Mouse (Mus musculus) midbrain, embryonic 15.5 days (tissue): Measurements from ENCODE around the gene Slc36a1. TPM values are rescaled to one million over a fixed set of nuclear protein-coding genes. Genes with fewer than 3 reads are reported as not detected.

Source experiments
- ATAC-seq: fragments of 200-750 bp; cut with Nextera tagmentation; replicated peaks from 2 replicates; pipeline ENCODE4 v1.8.0; 2017; ENCODE audit warnings: moderate TSS enrichment
- H3K27ac ChIP-seq: fragments of 300-500 bp; sonication (generic); 2 replicates; pipeline ENCODE4 v1.5.1; 2015; ENCODE audit warnings: mild to moderate bottlenecking, inconsistent platforms
- H3K27me3 ChIP-seq: fragments of 300-500 bp; sonication (generic); replicated peaks from 2 replicates; pipeline ENCODE4 v1.6.1; 2015; ENCODE audit warnings: inconsistent platforms
- H3K36me3 ChIP-seq: fragments of 300-500 bp; sonication (generic); replicated peaks from 2 replicates; pipeline ENCODE4 v1.6.1; 2015; ENCODE audit warnings: inconsistent platforms
- H3K4me1 ChIP-seq: fragments of 300-500 bp; sonication (generic); 2 replicates; pipeline ENCODE4 v1.6.1; 2015; ENCODE audit warnings: inconsistent platforms
- H3K4me2 ChIP-seq: fragments of 300-500 bp; sonication (generic); 2 replicates; pipeline ENCODE4 v1.6.1; 2015; ENCODE audit warnings: inconsistent platforms, mild to moderate bottlenecking, moderate library complexity
- H3K4me3 ChIP-seq: fragments of 300-500 bp; sonication (generic); 2 replicates; pipeline ENCODE4 v1.5.1; 2015; ENCODE audit warnings: mild to moderate bottlenecking, inconsistent platforms
- H3K9ac ChIP-seq: fragments of 300-500 bp; sonication (generic); 2 replicates; pipeline ENCODE4 v1.6.1; 2015; ENCODE audit warnings: mild to moderate bottlenecking, inconsistent platforms
- H3K9me3 ChIP-seq: fragments of 300-500 bp; sonication (generic); 2 replicates; pipeline ENCODE4 v1.6.1; 2016; ENCODE audit warnings: inconsistent platforms
- WGBS: fragments of 180-500 bp; shearing (Covaris S2); methylation state at CpG from one replicate; pipeline ENCODE4 v1.1.7; 2015; ENCODE audit warnings: mixed read lengths; 5-methylcytosine and 5-hydroxymethylcytosine counted together
- polyA plus RNA-seq: library from polyadenylated mRNA; unstranded; fragments of >200 nt; fragmentation: Nextera tagmentation; extraction: Ambion mirVana; gene quantifications from 2 replicates; pipeline ENCODE4 v1.2.1, GENCODE M21; 2015

Gene Slc36a1
- polyA plus RNA-seq, 1 experiment from 2014 or later, result 3.9 TPM

DNA sequence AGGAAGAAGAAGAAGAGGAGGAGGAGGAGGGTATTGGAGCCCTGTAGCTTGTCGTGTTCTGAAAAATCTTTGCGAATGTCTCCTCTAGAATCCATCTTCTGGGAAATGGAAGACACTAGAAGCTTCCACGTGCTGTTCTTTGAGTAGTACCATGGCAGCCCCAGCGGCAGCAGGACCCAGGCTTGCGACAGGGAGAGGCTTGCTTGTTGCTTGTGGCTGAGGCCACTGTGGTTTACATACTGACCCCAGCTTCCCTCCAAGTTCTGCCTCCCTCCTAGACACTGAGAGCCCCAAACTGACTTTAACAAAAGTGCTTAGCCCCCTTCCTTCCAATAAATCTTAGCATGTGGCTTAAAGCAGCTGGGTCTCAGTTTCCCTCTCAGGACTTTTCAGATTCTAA, 19.9 kb upstream of the Slc36a1 start:
- no peak overlapping the region for H3K4me3 ChIP-seq
- no peaks in the 10 kb centered on the region for H3K9me3 ChIP-seq
- no peak for ATAC-seq
- H3K27me3 ChIP-seq, result no peaks in the 10 kb centered on the region
- WGBS, result 83% methylated on average over 5 of the region's 5 CpGs
- no peak overlapping the region for H3K4me2 ChIP-seq
- H3K27ac ChIP-seq, result no peak overlapping the region
- no peaks in the 10 kb centered on the region for H3K4me1 ChIP-seq
- no peaks in the 10 kb centered on the region for H3K36me3 ChIP-seq
- no peak overlapping the region for H3K9ac ChIP-seq

DNA sequence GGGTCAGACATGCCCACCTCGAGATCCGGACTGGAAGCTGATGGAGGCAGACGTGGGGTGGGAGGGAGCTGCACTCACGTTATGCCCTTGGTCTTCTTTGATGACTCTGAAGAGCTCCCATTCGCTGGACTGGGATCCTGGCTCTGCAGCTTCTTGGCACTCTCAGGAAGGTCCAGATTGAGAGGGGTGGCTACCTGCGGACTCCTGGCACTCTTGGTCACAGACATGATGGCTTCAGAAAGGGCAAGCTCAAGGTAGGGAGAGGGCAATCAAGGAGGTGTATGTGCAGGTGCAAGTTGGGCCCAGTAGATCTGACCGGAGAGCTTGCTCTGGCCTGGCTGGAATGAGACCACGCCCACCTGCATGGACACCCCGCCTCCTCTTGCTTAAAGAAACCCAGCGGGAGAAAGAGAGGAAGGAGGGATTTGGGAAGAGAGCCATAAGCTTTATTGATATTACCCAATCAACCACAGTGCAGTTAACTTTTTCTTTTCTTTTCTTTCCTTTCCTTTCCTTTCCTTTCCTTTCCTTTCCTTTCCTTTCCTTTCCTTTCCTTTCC, 19.3 kb upstream of the Slc36a1 start, which contains the start of gene Slc36a2:
Slc36a2 (minus strand) TSS at position 345 of the 559 bp plus-strand sequence.
- ATAC-seq, result no peak
- 25% methylated on average over 10 of the region's 10 CpGs for WGBS
- Histone ChIP-seq H3K36me3 (no peaks in the 10 kb centered on the region), H3K9me3 (no peaks in the 10 kb centered on the region), H3K4me2 (no peak within 1 kb of the TSS), H3K4me1 (no peaks in the 10 kb centered on the region), H3K9ac (no peak within 1 kb of the TSS), H3K27me3 (no peaks in the 10 kb centered on the region), H3K27ac (no peak within 1 kb of the TSS), H3K4me3 (no peak within 1 kb of the TSS)

DNA sequence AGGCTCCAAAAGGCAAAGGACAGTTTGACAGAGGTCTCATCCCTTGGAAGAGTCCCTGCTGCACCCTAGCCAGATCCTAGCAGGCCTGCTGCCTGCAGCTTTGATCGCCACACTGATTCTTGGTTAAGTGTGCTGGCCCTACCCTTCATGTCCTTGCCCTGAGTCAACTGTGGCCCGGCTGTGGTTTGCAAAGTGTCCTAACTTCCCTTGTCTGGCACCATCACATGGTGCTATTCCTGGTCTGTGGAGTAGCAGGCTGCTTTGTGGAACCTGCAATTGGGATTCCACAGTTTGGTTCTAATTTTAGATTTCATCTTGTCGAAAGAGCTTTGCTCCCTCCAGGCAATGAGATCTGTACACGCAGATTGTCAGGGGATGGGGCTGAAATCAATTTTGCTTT, 16.9 kb upstream of the Slc36a1 start:
- Histone ChIP-seq H3K4me2 (no peak overlapping the region), H3K27me3 (no peaks in the 10 kb centered on the region), H3K36me3 (no peaks in the 10 kb centered on the region), H3K4me1 (no peaks in the 10 kb centered on the region), H3K4me3 (no peak overlapping the region), H3K27ac (no peak overlapping the region), H3K9me3 (no peaks in the 10 kb centered on the region), H3K9ac (no peak overlapping the region)
- 83% methylated on average over 4 of the region's 4 CpGs for WGBS
- no peak for ATAC-seq

- Histone ChIP-seq H3K36me3 (no peaks in the 10 kb centered on the region), H3K4me1 (no peaks in the 10 kb centered on the region), H3K27ac (no peak overlapping the region), H3K4me3 (no peak overlapping the region), H3K27me3 (no peaks in the 10 kb centered on the region), H3K4me2 (no peak overlapping the region), H3K9me3 (no peaks in the 10 kb centered on the region), H3K9ac (no peak overlapping the region)
- no peak for ATAC-seq
- WGBS, result 87% methylated on average over 6 of the region's 6 CpGs
Observed at GRCm38 (mm10) chr11:55187777-55188176, 16.4 kb upstream of the Slc36a1 start.

DNA sequence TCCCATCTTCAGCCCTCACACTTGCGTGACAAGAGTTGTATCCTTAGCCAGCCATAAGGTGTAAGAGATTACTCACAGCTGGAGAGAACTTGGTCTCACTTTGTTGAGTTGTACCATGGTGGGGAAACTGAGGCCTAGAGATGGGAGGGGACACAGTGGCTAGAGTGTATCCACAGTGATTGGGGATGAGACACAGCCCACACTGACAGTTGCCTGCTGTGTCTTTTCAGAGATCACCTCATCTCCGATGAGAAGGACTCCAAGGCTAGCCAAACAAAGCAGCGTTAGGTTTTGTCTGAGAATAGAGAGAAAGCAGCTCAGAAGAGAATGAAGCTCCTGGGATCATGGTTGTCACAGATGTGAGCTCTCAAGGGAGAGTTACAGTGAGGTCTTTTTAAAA, 13.9 kb upstream of the Slc36a1 start:
- H3K9me3 ChIP-seq, result no peaks in the 10 kb centered on the region
- no peaks in the 10 kb centered on the region for H3K27me3 ChIP-seq
- H3K36me3 ChIP-seq, result no peaks in the 10 kb centered on the region
- no peaks in the 10 kb centered on the region for H3K4me1 ChIP-seq
- H3K4me3 ChIP-seq, result no peak overlapping the region
- no peak overlapping the region for H3K4me2 ChIP-seq
- ATAC-seq, result no peak
- WGBS, result 84% methylated on average over 3 of the region's 3 CpGs
- H3K9ac ChIP-seq, result no peak overlapping the region
- H3K27ac ChIP-seq, result no peak overlapping the region

DNA sequence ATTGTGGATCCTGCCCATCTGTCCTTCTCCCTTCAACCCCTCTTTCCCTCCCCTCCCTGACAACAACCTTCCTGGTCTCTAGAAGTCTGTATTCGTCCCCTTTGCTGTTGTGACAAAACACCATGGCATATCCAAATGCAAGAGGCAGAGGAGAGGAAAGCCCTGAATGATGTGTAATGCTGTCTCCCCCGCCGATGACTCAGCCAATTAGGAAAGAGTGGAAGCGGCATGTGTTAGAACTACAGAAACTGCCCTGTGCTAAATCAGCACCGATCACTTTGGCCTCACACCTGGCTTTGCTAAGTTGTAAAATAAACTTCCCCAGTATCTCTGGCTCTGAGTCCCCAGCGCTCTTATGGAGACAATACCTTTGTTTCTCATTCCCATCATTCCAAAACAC, 7.1 kb upstream of the Slc36a1 start:
- no peaks in the 10 kb centered on the region for H3K9me3 ChIP-seq
- H3K36me3 ChIP-seq, result no peaks in the 10 kb centered on the region
- no peaks in the 10 kb centered on the region for H3K4me1 ChIP-seq
- no peaks in the 10 kb centered on the region for H3K27me3 ChIP-seq
- H3K27ac ChIP-seq, result no peak overlapping the region
- no peak overlapping the region for H3K4me3 ChIP-seq
- WGBS, result 72% methylated on average over 6 of the region's 6 CpGs
- H3K9ac ChIP-seq, result no peak overlapping the region
- no peak for ATAC-seq
- H3K4me2 ChIP-seq, result no peak overlapping the region

- no peaks in the 10 kb centered on the region for H3K27me3 ChIP-seq
- no peaks in the 10 kb centered on the region for H3K9me3 ChIP-seq
- no peaks in the 10 kb centered on the region for H3K4me1 ChIP-seq
- 85% methylated on average over 8 of the region's 8 CpGs for WGBS
- H3K36me3 ChIP-seq, result no peaks in the 10 kb centered on the region
- no peak overlapping the region for H3K27ac ChIP-seq
- H3K4me2 ChIP-seq, result no peak overlapping the region
- H3K9ac ChIP-seq, result no peak overlapping the region
- ATAC-seq, result no peak
- no peak overlapping the region for H3K4me3 ChIP-seq
Observed at GRCm38 (mm10) chr11:55197740-55198510, 6.2 kb upstream of the Slc36a1 start.

GRCm38 (mm10) chr11:55204602-55205001, 452 bp downstream of the Slc36a1 start:
- 4% methylated on average over 17 of the region's 17 CpGs for WGBS
- H3K4me1 ChIP-seq, result peaks cover 21% of the 10 kb centered on the region
- no peaks in the 10 kb centered on the region for H3K9me3 ChIP-seq
- peak overlapping the region; percentile 72 for H3K4me3 ChIP-seq
- H3K36me3 ChIP-seq, result no peaks in the 10 kb centered on the region
- ATAC-seq, result peak; percentile 43; the same call in 1 of the 2 replicates
- H3K27me3 ChIP-seq, result no peaks in the 10 kb centered on the region
- peak overlapping the region; percentile 57 for H3K27ac ChIP-seq
- H3K9ac ChIP-seq, result peak overlapping the region; percentile 78
- H3K4me2 ChIP-seq, result peak overlapping the region; percentile 97

GRCm38 (mm10) chr11:55208001-55208690, 4.0 kb downstream of the Slc36a1 start:
- Histone ChIP-seq H3K27ac (no peak overlapping the region), H3K27me3 (no peaks in the 10 kb centered on the region), H3K36me3 (no peaks in the 10 kb centered on the region), H3K9ac (no peak overlapping the region), H3K9me3 (no peaks in the 10 kb centered on the region), H3K4me1 (peaks cover 21% of the 10 kb centered on the region), H3K4me2 (no peak overlapping the region), H3K4me3 (no peak overlapping the region)
- no peak for ATAC-seq
- WGBS, result 71% methylated on average over 6 of the region's 6 CpGs

- H3K36me3 ChIP-seq, result no peaks in the 10 kb centered on the region
- no peak overlapping the region for H3K27ac ChIP-seq
- no peaks in the 10 kb centered on the region for H3K27me3 ChIP-seq
- no peak for ATAC-seq
- no peak overlapping the region for H3K4me3 ChIP-seq
- peaks cover 21% of the 10 kb centered on the region for H3K4me1 ChIP-seq
- no peak overlapping the region for H3K9ac ChIP-seq
- H3K9me3 ChIP-seq, result no peaks in the 10 kb centered on the region
- no peak overlapping the region for H3K4me2 ChIP-seq
- 74% methylated on average over 2 of the region's 2 CpGs for WGBS
Observed at GRCm38 (mm10) chr11:55209032-55209431, 4.9 kb downstream of the Slc36a1 start.

- Histone ChIP-seq H3K4me3 (no peak overlapping the region), H3K9me3 (no peaks in the 10 kb centered on the region), H3K9ac (no peak overlapping the region), H3K4me2 (no peak overlapping the region), H3K4me1 (peaks cover 20% of the 10 kb centered on the region), H3K36me3 (no peaks in the 10 kb centered on the region), H3K27me3 (no peaks in the 10 kb centered on the region), H3K27ac (no peak overlapping the region)
- ATAC-seq, result no peak
- WGBS, result 89% methylated on average over 6 of the region's 6 CpGs
Observed at GRCm38 (mm10) chr11:55209626-55210353, 5.6 kb downstream of the Slc36a1 start.

DNA sequence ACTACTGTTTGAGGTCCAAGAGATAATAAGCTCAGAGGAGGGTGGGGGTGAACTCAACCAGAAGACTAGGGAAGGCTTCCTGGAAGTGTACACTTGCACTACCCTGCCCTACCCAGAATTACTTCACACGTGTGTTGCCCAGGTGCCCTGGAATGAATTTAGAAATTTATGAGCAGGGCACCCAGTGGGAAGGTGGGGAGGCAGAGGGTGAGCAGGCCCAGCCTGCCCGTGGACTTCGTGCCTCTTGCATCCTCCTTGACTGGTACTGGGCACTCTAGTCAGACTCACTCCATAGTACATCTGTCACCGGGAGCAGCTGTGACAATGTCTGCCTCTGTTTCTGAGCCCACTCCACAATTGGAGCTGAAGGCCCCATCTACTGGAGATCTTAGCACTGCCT, 9.4 kb downstream of the Slc36a1 start:
- Histone ChIP-seq H3K9me3 (no peaks in the 10 kb centered on the region), H3K4me3 (no peak overlapping the region), H3K27ac (no peak overlapping the region), H3K4me1 (no peaks in the 10 kb centered on the region), H3K4me2 (no peak overlapping the region), H3K27me3 (no peaks in the 10 kb centered on the region), H3K36me3 (no peaks in the 10 kb centered on the region), H3K9ac (no peak overlapping the region)
- ATAC-seq, result no peak
- WGBS, result 94% methylated on average over 4 of the region's 4 CpGs
